Mouse (Mus musculus): ENCODE results near the gene Igfbp5.

Igfbp5 gene

DNA sequence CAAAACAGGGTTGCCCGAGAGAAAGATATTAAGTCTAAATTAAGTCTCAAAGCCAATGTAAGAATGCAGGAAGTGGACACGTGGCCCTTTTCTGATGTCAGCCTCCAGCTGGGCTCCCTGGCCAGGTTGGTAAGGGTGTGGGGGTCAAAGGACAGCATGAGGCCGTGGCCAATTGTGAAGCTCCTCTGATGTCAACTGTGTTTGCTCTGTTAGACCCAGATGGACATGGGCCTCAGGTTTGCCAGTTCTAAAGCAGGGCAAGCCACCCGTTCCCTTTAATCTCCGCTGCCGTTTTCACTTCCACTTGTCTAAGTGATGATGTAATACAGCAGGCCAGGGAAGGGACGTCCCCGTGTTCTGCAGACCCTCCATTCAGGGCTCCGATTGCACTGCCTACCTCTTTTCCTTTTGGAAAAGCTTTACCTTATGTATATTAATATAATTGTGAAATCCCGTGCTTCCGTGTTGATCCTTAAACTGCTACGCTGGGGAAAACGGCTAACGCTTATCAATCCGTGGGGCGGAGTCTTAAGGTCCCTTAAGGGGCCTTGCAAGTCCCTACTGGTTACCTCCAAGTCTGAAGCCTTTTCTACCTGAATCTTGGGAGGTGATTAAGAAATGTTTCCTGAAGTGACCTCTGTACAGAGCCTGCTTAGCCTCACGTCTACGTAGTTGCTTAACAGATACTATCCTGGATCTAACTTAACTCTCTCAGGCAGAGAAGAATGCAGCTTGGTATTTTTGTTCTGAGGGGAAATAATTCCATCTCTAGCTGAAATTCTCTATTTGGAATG is 31.8 kb downstream of the Igfbp5 start:
- DNase-seq (ENCODE audit: low spot score in 2 of 2): no peak

- DNase-seq (ENCODE audit: low spot score in 2 of 2): no peak
Observed at GRCm38 (mm10) chr1:72839791-72840190, 34.9 kb downstream of the Igfbp5 start.

DNA sequence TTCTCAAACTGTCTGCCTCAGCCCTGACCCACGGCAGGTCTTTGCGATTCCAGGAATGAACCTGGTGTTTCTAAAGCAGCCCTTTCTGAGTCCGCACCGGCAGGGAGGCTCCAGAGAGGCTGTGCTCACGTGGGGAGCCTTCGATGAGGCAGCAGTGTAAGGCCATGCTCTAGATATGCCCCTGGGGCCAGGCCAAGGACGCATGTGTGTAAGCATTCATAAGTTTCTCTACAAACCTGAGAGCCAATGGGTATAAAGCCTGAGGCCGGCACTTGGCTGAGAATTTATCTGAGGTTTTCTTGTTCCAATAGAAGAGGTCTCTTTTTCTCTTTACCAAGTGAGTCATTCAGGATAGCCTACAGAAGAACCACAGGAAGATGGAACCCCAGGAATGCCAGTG is 35.3 kb downstream of the Igfbp5 start:
- no peak for DNase-seq (ENCODE audit: low spot score in 2 of 2)

DNA sequence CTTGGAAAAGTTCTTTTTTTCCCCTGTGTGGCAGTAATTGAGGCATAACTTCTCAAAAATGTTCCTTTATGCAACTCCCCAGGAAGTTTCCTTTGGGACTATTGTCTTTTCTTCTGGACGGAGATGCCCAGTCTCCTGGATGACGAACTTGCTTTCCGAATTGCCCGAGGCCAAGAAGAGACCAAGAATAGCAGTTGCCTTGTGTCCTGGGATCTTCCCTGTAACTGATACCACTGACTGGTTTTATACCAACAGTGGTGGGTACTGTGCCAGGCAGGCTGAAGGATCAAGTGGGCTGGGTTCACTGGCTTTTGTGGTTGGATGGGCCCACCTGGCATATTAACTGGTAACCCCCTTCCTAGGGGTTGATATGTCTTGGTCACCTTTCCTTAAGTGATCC is 41.1 kb downstream of the Igfbp5 start:
- no peak for DNase-seq (ENCODE audit: low spot score in 2 of 2)

DNA sequence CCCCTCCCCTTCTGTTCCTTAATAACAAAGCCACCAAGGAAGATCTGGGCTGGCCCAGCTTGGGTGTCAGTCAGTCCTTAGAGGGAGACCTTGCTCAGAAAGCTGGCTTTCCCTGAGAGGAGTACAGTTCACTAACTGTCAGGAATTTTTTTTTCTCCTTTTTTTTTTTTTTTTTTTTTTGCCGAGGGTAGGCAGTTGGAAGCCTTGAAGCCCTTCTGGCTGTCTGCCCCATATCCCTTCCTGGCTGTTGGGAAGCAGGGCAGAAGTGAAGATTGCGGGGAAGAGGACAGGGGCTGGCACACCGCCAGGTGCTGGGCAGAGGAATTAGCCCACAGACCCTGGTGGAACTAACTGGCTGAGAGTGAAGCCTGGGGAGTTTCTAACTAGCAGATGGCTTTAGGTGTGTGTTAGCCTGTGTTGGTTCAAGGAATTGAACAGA is 42.0 kb downstream of the Igfbp5 start:
- no peak for DNase-seq (ENCODE audit: low spot score in 2 of 2)

GRCm38 (mm10) chr1:72830485-72830884 is 44.2 kb downstream of the Igfbp5 start:
- DNase-seq (ENCODE audit: low spot score in 2 of 2): no peak

- DNase-seq (ENCODE audit: low spot score in 2 of 2): no peak
Observed at GRCm38 (mm10) chr1:72828843-72829242, 45.8 kb downstream of the Igfbp5 start.

GRCm38 (mm10) chr1:72827411-72828315 is 47.0 kb downstream of the Igfbp5 start:
- DNase-seq (ENCODE audit: low spot score in 2 of 2): no peak

- DNase-seq (ENCODE audit: low spot score in 2 of 2): no peak
Observed at GRCm38 (mm10) chr1:72826931-72827330, 47.8 kb downstream of the Igfbp5 start.

DNA sequence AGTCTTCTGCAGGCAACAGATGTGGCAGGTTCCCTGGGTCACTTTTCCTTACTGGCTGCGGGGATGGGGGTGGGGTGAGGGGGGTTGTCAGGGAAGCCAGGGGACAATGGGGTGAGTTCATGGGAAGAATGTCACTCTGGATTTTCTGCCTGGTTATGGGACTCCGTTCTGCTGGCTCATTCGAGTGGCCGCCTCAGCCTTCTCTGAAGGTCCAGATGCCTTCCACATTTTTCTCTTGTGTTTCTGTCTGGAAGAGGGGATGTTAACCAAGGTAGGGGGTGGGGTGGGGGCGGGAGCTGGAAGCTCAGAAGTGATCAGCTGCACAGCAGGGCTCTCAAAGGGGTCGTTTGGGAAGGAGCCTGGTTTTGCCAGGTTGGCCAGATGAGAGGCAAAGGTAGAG is 48.2 kb downstream of the Igfbp5 start:
- DNase-seq (ENCODE audit: low spot score in 2 of 2): no peak

- DNase-seq (ENCODE audit: low spot score in 2 of 2): no peak
Observed at GRCm38 (mm10) chr1:72825921-72826320, 48.8 kb downstream of the Igfbp5 start.

DNA sequence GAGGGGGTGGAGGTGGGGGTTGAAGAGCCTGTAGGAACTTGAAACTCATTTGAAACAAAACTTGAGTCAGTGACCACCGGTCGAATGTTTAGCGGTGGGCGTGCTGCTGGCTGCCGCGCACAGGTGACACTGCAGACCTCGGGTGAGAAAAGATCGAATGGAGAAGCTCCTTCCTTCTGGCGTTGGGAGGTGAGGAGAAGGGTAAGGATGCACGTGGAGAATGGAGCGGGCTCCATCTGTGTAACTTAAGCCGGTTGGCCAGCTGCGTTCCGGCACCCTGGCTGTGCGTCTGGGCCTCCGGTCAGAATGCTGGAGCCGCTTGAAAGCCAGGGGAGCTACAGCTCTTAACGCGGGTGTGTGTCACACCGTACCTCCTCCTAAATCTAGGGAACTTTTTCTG is 49.4 kb downstream of the Igfbp5 start:
- no peak for DNase-seq (ENCODE audit: low spot score in 2 of 2)

DNA sequence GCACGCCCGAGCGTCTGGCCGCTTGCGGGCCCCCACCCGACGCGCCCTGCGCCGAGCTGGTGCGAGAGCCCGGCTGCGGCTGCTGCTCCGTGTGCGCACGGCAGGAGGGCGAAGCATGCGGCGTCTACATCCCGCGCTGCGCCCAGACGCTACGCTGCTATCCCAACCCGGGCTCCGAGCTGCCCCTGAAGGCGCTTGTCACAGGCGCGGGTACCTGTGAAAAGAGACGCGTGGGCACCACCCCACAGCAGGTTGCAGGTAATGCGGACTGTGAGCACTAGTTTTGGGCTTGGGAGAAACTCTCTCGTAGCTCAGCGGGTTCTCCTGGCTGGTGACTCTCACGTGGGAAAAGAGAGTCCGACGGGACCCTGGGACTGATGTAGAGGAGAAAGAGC is 50.0 kb downstream of the Igfbp5 start:
- DNase-seq (ENCODE audit: low spot score in 2 of 2): no peak

GRCm38 (mm10) chr1:72823751-72824706 is 50.7 kb downstream of the Igfbp5 start, which contains the start of gene Igfbp2:
TSS of gene Igfbp2 (plus strand) at chr1:72824503.
- DNase-seq (ENCODE audit: low spot score in 2 of 2): no peak

GRCm38 (mm10) chr1:72822893-72823292 is 51.8 kb downstream of the Igfbp5 start:
- no peak for DNase-seq (ENCODE audit: low spot score in 2 of 2)

DNA sequence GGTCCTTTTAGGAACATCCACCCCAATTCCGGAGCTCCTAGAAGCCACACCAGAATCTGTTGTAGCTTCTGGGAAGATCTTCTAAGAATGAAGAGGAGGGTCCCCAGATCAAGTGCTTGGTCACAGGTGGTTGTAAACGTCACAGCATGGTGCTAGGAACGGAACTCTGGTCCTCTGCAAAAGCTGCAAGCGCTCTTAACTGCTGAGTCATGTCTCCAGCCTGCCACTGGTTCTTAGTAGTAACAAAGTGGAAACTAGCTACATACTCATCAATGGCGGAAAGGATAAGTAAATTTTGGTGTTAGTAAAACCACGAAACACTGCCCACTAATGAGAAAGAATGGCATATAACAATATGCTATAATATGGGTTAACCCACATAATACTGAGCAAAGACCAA is 54.7 kb downstream of the Igfbp5 start:
- no peak for DNase-seq (ENCODE audit: low spot score in 2 of 2)

- DNase-seq (ENCODE audit: low spot score in 2 of 2): no peak
Observed at GRCm38 (mm10) chr1:72815616-72816015, 59.1 kb downstream of the Igfbp5 start.

- no peak for DNase-seq (ENCODE audit: low spot score in 2 of 2)
Observed at GRCm38 (mm10) chr1:72815184-72815583, 59.5 kb downstream of the Igfbp5 start.

DNA sequence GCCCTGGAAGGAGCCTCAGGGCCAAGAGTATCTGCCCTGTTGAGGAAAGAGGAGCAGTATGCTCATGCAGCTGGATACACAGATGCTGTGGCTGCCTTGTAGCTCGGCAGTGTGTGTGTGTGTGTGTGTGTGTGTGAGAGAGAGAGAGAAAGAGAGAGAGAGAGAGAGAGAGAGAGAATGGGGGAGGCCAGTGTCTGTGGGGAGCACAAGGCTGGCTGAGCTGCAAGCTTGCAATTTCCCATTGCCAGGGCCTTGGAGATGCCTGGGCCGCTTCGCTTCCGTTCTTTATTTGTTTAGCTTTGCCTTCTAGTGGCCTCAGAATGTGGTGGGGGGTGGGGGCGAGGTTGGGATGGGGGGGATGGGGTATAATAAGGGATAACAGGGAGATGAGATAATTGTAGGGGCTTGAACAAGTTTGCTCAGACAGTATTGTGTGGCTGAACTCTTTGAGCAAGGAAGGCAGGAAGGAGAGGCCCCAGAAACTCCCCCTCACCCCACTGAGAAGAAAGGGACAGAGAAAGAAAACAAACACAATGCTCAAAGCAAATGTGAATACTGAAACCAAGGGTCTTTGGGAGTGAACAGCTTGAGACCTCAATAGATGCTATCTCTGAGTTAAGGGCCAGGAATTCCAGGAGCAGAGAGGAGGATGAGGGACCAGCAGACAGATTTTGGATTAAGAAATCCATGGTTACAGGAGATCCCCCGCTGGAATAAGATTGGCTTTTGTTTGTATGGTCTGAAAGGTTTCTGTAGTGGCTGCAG is 60.9 kb downstream of the Igfbp5 start:
- DNase-seq (ENCODE audit: low spot score in 2 of 2): no peak

GRCm38 (mm10) chr1:72813089-72813638 is 61.5 kb downstream of the Igfbp5 start:
- no peak for DNase-seq (ENCODE audit: low spot score in 2 of 2)

DNA sequence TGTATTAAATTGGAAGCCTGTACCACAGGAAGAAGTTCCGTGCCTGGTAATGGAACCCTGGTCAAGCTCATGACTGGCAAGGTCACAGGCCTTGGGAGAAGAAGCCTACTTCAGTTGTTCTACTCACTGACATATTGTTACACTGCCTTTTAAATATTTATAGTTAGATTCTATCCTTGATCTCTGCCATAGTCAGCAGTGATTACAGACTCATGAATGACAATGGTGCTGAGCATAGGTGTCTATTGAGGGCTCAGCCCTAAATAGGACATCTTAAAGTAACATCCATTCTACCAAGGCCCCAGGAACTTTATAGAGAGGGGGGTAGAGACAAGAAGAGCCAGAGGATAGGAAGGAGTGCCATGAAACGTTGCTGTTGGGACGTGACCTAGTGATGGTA is 63.6 kb downstream of the Igfbp5 start:
- no peak for DNase-seq (ENCODE audit: low spot score in 2 of 2)
